In the genomic region with DNA sequence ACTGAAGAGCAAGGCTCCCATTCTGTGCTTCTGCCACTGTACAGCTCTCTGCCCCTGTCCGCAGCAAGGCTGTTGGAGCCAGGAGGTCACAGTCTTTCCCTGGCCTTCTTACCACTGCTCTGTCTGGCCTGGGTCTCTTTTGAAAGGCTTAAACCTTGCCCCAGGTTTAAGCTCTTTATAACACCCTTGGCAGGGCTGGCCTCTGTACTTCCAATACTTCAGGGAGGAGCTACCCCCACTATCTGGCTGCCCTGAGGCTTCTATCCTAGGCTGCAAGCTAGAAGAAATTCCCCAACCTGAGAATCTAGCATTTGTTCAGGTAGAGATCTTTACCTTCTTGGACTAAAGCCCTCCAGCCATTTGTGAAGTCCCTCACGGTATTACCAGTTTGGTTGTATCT, we compare ENCODE assay signal across 19 mouse cellular contexts. TPM values are rescaled to one million over a fixed set of nuclear protein-coding genes. Genes with fewer than 3 reads are reported as not detected.
DNase-seq lines count a peak whose midpoint lies in the region; ATAC-seq and TF ChIP-seq lines count a peak whose summit lies in the region.
"Had no signal": no experiment of that assay in that cellular context is flagged by ENCODE, and none has a peak within 500 bp of the region (broad histone marks: within the 10 kb centered on the region; RNA-seq: fewer than 3 reads in every experiment).

No protein-coding gene starts in this region.

- no peak overlapping the region for H3K9ac ChIP-seq in forebrain, embryonic 16.5 days (replicated peaks; ENCODE audit: low read depth, low read length)
- H3K9ac ChIP-seq in hindbrain, embryonic 13.5 days: no peak overlapping the region; the same call in 1 of the 2 replicates
- H3K9ac ChIP-seq in midbrain, embryonic 12.5 days (replicated peaks): peak overlapping the region; percentile 31; the same call in 1 of the 2 replicates
- H3K9ac ChIP-seq: liver, embryonic 15.5 days had no signal

- DNase-seq in forebrain, embryonic 10.5 days (ENCODE audit: extremely low spot score, low spot score): no peak
- DNase-seq in layer of hippocampus, adult 2 months (ENCODE audit: low spot score in 2 of 2): no peak
- no peak for DNase-seq in layer of hippocampus, adult 9-11 months
- no peak for DNase-seq in liver
- DNase-seq in gastrocnemius, postnatal 36 days: no peak
- DNase-seq: adrenal gland, postnatal 10 days; cerebellum, adult 9-10 months; lung, postnatal 14 days had no signal

- H3K4me3 ChIP-seq in forebrain, embryonic 10.5 days: peak overlapping the region; percentile 37; the same call in 1 of the 2 replicates
- H3K4me3 ChIP-seq in forebrain, embryonic 16.5 days (replicated peaks; ENCODE audit: low read length): no peak overlapping the region
- no peak overlapping the region for H3K4me3 ChIP-seq in layer of hippocampus, adult 2 months
- no peak overlapping the region for H3K4me3 ChIP-seq in hindbrain, embryonic 13.5 days
- peak overlapping the region; percentile 23; the same call in 1 of the 2 replicates for H3K4me3 ChIP-seq in midbrain, embryonic 12.5 days
- H3K4me3 ChIP-seq: liver, embryonic 15.5 days had no signal

- H3K27me3 ChIP-seq in forebrain, embryonic 10.5 days (ENCODE audit: poor library complexity, severe bottlenecking): peaks cover 100% of the 10 kb centered on the region
- H3K27me3 ChIP-seq in forebrain, embryonic 16.5 days (replicated peaks; ENCODE audit: control insufficient read depth, insufficient read depth, low read length): no peaks in the 10 kb centered on the region
- peaks cover 23% of the 10 kb centered on the region for H3K27me3 ChIP-seq in hindbrain, embryonic 13.5 days
- H3K27me3 ChIP-seq in midbrain, embryonic 12.5 days: peaks cover 34% of the 10 kb centered on the region

- WGBS in forebrain, embryonic 10.5 days: 25% methylated on average over 2 of the region's 2 CpGs
- 48% methylated on average over 2 of the region's 2 CpGs for WGBS in forebrain, embryonic 16.5 days
- 45% methylated on average over 2 of the region's 2 CpGs for WGBS in hindbrain, embryonic 13.5 days
- WGBS in midbrain, embryonic 12.5 days: 24% methylated on average over 2 of the region's 2 CpGs

- H3K36me3 ChIP-seq in forebrain, embryonic 10.5 days (replicated peaks): no peaks in the 10 kb centered on the region; the same call in 1 of the 2 replicates
- H3K36me3 ChIP-seq in forebrain, embryonic 16.5 days (ENCODE audit: control insufficient read depth, insufficient read depth): no peaks in the 10 kb centered on the region
- peaks cover 11% of the 10 kb centered on the region; the same call in 1 of the 2 replicates for H3K36me3 ChIP-seq in hindbrain, embryonic 13.5 days
- peaks cover 15% of the 10 kb centered on the region for H3K36me3 ChIP-seq in midbrain, embryonic 12.5 days
- H3K36me3 ChIP-seq: liver, embryonic 15.5 days had no signal

- intact Hi-C loops in gastrocnemius, postnatal 36 days (cut with DNase I): no loop called here

- no peak for TF ChIP-seq CTCF in layer of hippocampus, adult 2 months (conservative IDR thresholded peaks at IDR 0.05)

- H3K4me1 ChIP-seq in forebrain, embryonic 10.5 days: peaks cover 87% of the 10 kb centered on the region
- H3K4me1 ChIP-seq in forebrain, embryonic 16.5 days (replicated peaks; ENCODE audit: control insufficient read depth, insufficient read depth, low read length): peaks cover 56% of the 10 kb centered on the region
- peaks cover 88% of the 10 kb centered on the region for H3K4me1 ChIP-seq in hindbrain, embryonic 13.5 days (replicated peaks)
- H3K4me1 ChIP-seq in midbrain, embryonic 12.5 days: peaks cover 81% of the 10 kb centered on the region

- ATAC-seq in forebrain, embryonic 16.5 days: no peak
- ATAC-seq in hindbrain, embryonic 13.5 days (ENCODE audit: low FRiP score): no peak
- ATAC-seq in midbrain, embryonic 12.5 days (ENCODE audit: low FRiP score, low read depth): no peak

- H3K27ac ChIP-seq in forebrain, embryonic 10.5 days: peak overlapping the region; percentile 76
- H3K27ac ChIP-seq in forebrain, embryonic 16.5 days (ENCODE audit: low read length): no peak overlapping the region
- H3K27ac ChIP-seq in layer of hippocampus, adult 2 months: peak overlapping the region; percentile 32
- H3K27ac ChIP-seq in hindbrain, embryonic 13.5 days: peak overlapping the region; percentile 76
- peak overlapping the region; percentile 85 for H3K27ac ChIP-seq in midbrain, embryonic 12.5 days (replicated peaks)
- H3K27ac ChIP-seq: liver, embryonic 15.5 days had no signal

- H3K4me2 ChIP-seq in forebrain, embryonic 16.5 days (ENCODE audit: low read length): no peak overlapping the region
- H3K4me2 ChIP-seq in hindbrain, embryonic 13.5 days: peak overlapping the region; percentile 47; the same call in 1 of the 2 replicates
- H3K4me2 ChIP-seq in midbrain, embryonic 12.5 days (replicated peaks): peak overlapping the region; percentile 49

- no peaks in the 10 kb centered on the region for H3K9me3 ChIP-seq in forebrain, embryonic 10.5 days
- H3K9me3 ChIP-seq in forebrain, embryonic 16.5 days (ENCODE audit: control insufficient read depth, low read length): no peaks in the 10 kb centered on the region
- no peaks in the 10 kb centered on the region for H3K9me3 ChIP-seq in hindbrain, embryonic 13.5 days
- H3K9me3 ChIP-seq in midbrain, embryonic 12.5 days: no peaks in the 10 kb centered on the region
- H3K9me3 ChIP-seq: liver, embryonic 15.5 days had no signal

RNA-seq across cellular contexts. Expression of gene 3110082J24Rik, which starts 4.0 kb away (rescaled TPM):
- 1.1 and 1.3 TPM in 2 replicates for polyA plus RNA-seq in forebrain, embryonic 10.5 days (2016; fragmentation: Nextera tagmentation; extraction: Ambion mirVana)
- 2.8 TPM in 2 replicates for polyA plus RNA-seq in forebrain, embryonic 16.5 days (2015; fragmentation: Nextera tagmentation; extraction: Ambion mirVana)
- total RNA-seq in layer of hippocampus, adult 2 months (2021): 1 to 10 TPM; 2.0 to 2.6 TPM
- 6.4 and 7.2 TPM in 2 replicates for polyA plus RNA-seq in hindbrain, embryonic 13.5 days (2015; fragmentation: Nextera tagmentation; extraction: Ambion mirVana)
- polyA plus RNA-seq in midbrain, embryonic 12.5 days (2016; fragmentation: Nextera tagmentation; extraction: Ambion mirVana): 7.2 and 7.6 TPM in 2 replicates
- total RNA-seq in gastrocnemius, postnatal 36 days (2021): not detected
- total RNA-seq: adrenal gland, postnatal 10 days; CH12.LX had no signal
- polyA plus RNA-seq: gonadal fat pad, adult 2 months; heart, embryonic 16.5 days; large intestine, adult 2 months; limb, embryonic 11.5 days; liver, embryonic 15.5 days; spleen, adult 2 months; testis, adult 2 months had no signal

RNA-seq across cellular contexts. Expression of gene Garem2, which starts 4.9 kb away (rescaled TPM):
- polyA plus RNA-seq in forebrain, embryonic 10.5 days (2016; fragmentation: Nextera tagmentation; extraction: Ambion mirVana): 2.9 and 3.3 TPM in 2 replicates
- 8.1 and 10.1 TPM in 2 replicates for polyA plus RNA-seq in forebrain, embryonic 16.5 days (2015; fragmentation: Nextera tagmentation; extraction: Ambion mirVana)
- 10 to 100 TPM; 12.7 to 12.9 TPM for total RNA-seq in layer of hippocampus, adult 2 months (2021)
- 14.0 and 15.0 TPM in 2 replicates for polyA plus RNA-seq in hindbrain, embryonic 13.5 days (2015; fragmentation: Nextera tagmentation; extraction: Ambion mirVana)
- polyA plus RNA-seq in midbrain, embryonic 12.5 days (2016; fragmentation: Nextera tagmentation; extraction: Ambion mirVana): 24.9 and 26.9 TPM in 2 replicates
- not detected for total RNA-seq in gastrocnemius, postnatal 36 days (2021)
- polyA plus RNA-seq: spleen, adult 2 months had no signal

RNA-seq across cellular contexts. Expression of gene Tyms, which starts 36.5 kb away (rescaled TPM):
- polyA plus RNA-seq in forebrain, embryonic 10.5 days (2016; fragmentation: Nextera tagmentation; extraction: Ambion mirVana): 379 and 391 TPM in 2 replicates
- 84.3 and 95.4 TPM in 2 replicates for polyA plus RNA-seq in forebrain, embryonic 16.5 days (2015; fragmentation: Nextera tagmentation; extraction: Ambion mirVana)
- 1 to 10 TPM; 5.8 to 7.2 TPM for total RNA-seq in layer of hippocampus, adult 2 months (2021)
- polyA plus RNA-seq in hindbrain, embryonic 13.5 days (2015; fragmentation: Nextera tagmentation; extraction: Ambion mirVana): 67.9 and 68.8 TPM in 2 replicates
- 182 and 188 TPM in 2 replicates for polyA plus RNA-seq in midbrain, embryonic 12.5 days (2016; fragmentation: Nextera tagmentation; extraction: Ambion mirVana)
- 1 to 10 TPM; 1.5 to 1.9 TPM for total RNA-seq in gastrocnemius, postnatal 36 days (2021)

RNA-seq across cellular contexts. Expression of gene Hadha, which starts 45.1 kb away (rescaled TPM):
- polyA plus RNA-seq in forebrain, embryonic 10.5 days (2016; fragmentation: Nextera tagmentation; extraction: Ambion mirVana): 104 and 109 TPM in 2 replicates
- 76.0 and 80.7 TPM in 2 replicates for polyA plus RNA-seq in forebrain, embryonic 16.5 days (2015; fragmentation: Nextera tagmentation; extraction: Ambion mirVana)
- 10 to 100 TPM; 77.8 to 80.9 TPM for total RNA-seq in layer of hippocampus, adult 2 months (2021)
- 76.1 and 84.3 TPM in 2 replicates for polyA plus RNA-seq in hindbrain, embryonic 13.5 days (2015; fragmentation: Nextera tagmentation; extraction: Ambion mirVana)
- 96.0 and 101 TPM in 2 replicates for polyA plus RNA-seq in midbrain, embryonic 12.5 days (2016; fragmentation: Nextera tagmentation; extraction: Ambion mirVana)
- total RNA-seq in gastrocnemius, postnatal 36 days (2021): 100 to 1,000 TPM; 299 to 336 TPM

RNA-seq across cellular contexts. Expression of gene Hadhb, which starts 45.1 kb away (rescaled TPM):
- polyA plus RNA-seq in forebrain, embryonic 10.5 days (2016; fragmentation: Nextera tagmentation; extraction: Ambion mirVana): 111 and 112 TPM in 2 replicates
- 66.5 and 72.0 TPM in 2 replicates for polyA plus RNA-seq in forebrain, embryonic 16.5 days (2015; fragmentation: Nextera tagmentation; extraction: Ambion mirVana)
- total RNA-seq in layer of hippocampus, adult 2 months (2021): 10 to 100 TPM; 88.4 to 93.2 TPM
- polyA plus RNA-seq in hindbrain, embryonic 13.5 days (2015; fragmentation: Nextera tagmentation; extraction: Ambion mirVana): 65.0 and 70.7 TPM in 2 replicates
- 78.9 and 81.3 TPM in 2 replicates for polyA plus RNA-seq in midbrain, embryonic 12.5 days (2016; fragmentation: Nextera tagmentation; extraction: Ambion mirVana)
- 100 to 1,000 TPM; 351 to 401 TPM for total RNA-seq in gastrocnemius, postnatal 36 days (2021)

Comparison
In these comparisons a context has a peak if more than half of its experiments do, and no peak if none do; other contexts are left out.
1. H3K4me3 ChIP-seq: peak in forebrain, embryonic 10.5 days (single experiment) and midbrain, embryonic 12.5 days (single experiment); none in forebrain, embryonic 16.5 days (single experiment), layer of hippocampus, adult 2 months (single experiment) and hindbrain, embryonic 13.5 days (single experiment).